Mouse (Mus musculus) kidney, postnatal 36 days (tissue): Measurements from ENCODE around the gene Gstm2.

Experiments
- DNase-seq, 2 experiments: peaks; one replicate each; pipeline ENCODE4 v3.0.0; 2021 to 2022; ENCODE audit warnings: mixed read lengths in 2 of 2

Gstm2 gene

GRCm38 (mm10) chr3:107940524-107940923, 45.7 kb downstream of the Gstm2 start:
- DNase-seq, result no peak

GRCm38 (mm10) chr3:107939830-107940229, 46.4 kb downstream of the Gstm2 start:
- no peak for DNase-seq

- DNase-seq, result peak; percentile 74 to 87
These were observed 46.9 kb downstream of the Gstm2 start for GRCm38 (mm10) chr3:107939403-107939802.

DNA sequence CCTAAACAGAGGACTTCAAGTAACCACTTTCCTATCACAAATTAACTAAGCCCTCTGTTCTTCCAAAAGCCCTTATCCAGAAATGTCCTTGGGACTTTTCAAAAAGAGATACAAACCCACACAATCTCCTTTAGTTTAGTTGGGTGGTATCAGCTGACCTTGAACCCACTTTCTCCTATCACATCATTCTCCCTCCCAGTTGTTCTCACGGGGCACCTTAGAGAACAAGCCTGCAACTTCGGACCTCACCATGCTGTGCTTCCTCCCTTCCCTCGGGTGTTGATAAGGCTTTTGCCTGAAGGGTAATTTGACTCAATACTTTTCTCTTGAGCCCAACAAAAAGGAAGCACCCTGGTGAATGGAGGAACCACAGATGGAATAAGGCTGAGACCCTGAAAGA, 50.4 kb downstream of the Gstm2 start:
- no peak for DNase-seq

- DNase-seq, result no peak
These were observed 51.0 kb downstream of the Gstm2 start for GRCm38 (mm10) chr3:107935268-107935667.

DNA sequence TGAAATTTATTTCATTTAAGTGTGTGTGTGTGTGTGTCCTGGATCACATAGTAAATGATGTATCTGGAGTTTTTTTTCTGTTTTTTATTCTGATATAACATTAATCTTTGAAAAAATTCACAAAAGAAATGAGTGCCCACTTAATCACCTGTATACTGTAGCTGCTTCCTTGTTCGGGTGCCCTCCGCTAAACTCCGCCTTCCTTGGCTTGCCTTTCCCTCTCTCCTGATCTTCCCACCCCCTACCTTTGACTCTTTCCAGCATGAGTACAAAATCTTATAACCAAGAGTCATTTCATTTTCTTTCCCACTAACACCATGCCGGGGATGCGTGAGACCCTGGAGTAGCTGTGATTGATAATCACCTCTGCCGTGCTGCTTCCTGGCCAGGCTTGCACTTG, 54.1 kb downstream of the Gstm2 start:
- peak; percentile 55 to 58 for DNase-seq
